Mouse (Mus musculus) thymus, adult 2 months (tissue): ENCODE results near the gene Dffb. TPM values are rescaled to one million over a fixed set of nuclear protein-coding genes. Genes with fewer than 3 reads are reported as not detected.

Source experiments
- DNase-seq: peaks from one replicate; pipeline ENCODE4 v3.0.0; 2021
- H3K27ac ChIP-seq: fragments of 200-500 bp; 2 replicates; pipeline ENCODE4 v1.5.1; 2012; ENCODE audit warnings: low read length, control low read depth; ENCODE audit not compliant: control insufficient read depth, insufficient read depth
- H3K27me3 ChIP-seq: fragments of 200-500 bp; 2 replicates; pipeline ENCODE4 v1.6.1; 2012; ENCODE audit warnings: mild to moderate bottlenecking, low read length, moderate library complexity, mixed read lengths; ENCODE audit not compliant: control insufficient read depth, insufficient read depth
- H3K36me3 ChIP-seq: fragments of 200-500 bp; 2 replicates; pipeline ENCODE4 v1.6.1; 2012; ENCODE audit warnings: mild to moderate bottlenecking, low read length, moderate library complexity; ENCODE audit not compliant: control insufficient read depth, insufficient read depth
- H3K4me1 ChIP-seq: fragments of 200-500 bp; replicated peaks from 2 replicates; pipeline ENCODE4 v1.6.1; 2012; ENCODE audit warnings: low read length; ENCODE audit not compliant: control insufficient read depth, insufficient read depth
- H3K4me3 ChIP-seq: fragments of 200-500 bp; 2 replicates; pipeline ENCODE4 v1.5.1; 2012; ENCODE audit warnings: mild to moderate bottlenecking, low read length, control low read depth, moderate library complexity; ENCODE audit not compliant: control insufficient read depth, insufficient read depth
- CTCF ChIP-seq: fragments of 200-500 bp; IDR thresholded peaks from 2 replicates; pipeline ENCODE4 v1.5.1; 2012; ENCODE audit warnings: mild to moderate bottlenecking, control low read depth, low read length, moderate library complexity, borderline replicate concordance; ENCODE audit not compliant: control insufficient read depth, poor library complexity, insufficient read depth; ENCODE audit errors: extremely low read depth
- POLR2A ChIP-seq: fragments of 200-500 bp; IDR thresholded peaks from 2 replicates; pipeline ENCODE4 v1.6.1; 2012; ENCODE audit warnings: mild to moderate bottlenecking, low read length, control low read depth, moderate library complexity; ENCODE audit not compliant: control insufficient read depth, poor library complexity, insufficient read depth; ENCODE audit errors: extremely low read depth
- WGBS: fragments of 180-500 bp; shearing (Covaris S2); methylation state at CpG from one replicate; pipeline ENCODE4 v1.1.7; 2018; 5-methylcytosine and 5-hydroxymethylcytosine counted together
- polyA plus RNA-seq: library from polyadenylated mRNA; depleted of rRNA; stranded (reverse); fragments of >200 nt; gene quantifications from 2 replicates; pipeline ENCODE4 v1.2.3, GENCODE M21; 2012

The Dffb gene
- polyA plus RNA-seq, 1 experiment: 50.1 TPM

DNA sequence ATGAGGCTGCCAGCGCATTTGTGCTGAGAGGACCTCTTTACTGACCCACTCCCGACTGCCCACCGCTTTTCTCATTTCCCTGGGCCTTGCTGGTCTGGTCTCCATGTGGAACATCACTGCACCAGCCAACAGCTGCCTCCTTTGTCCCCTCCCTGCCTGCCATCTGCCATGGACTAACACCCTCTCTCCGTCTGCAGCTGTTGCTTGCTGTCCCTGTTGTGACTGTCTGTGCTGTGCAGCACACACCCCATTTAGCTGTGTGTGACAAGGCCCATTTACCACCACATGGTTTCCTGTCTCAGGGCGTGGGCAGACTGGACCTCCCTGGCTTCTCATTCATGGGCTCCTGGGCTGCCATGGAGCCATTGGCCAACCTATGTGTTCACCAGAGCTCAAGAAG is 30.6 kb upstream of the Dffb start:
- no peak overlapping the region for H3K27ac ChIP-seq
- no peak overlapping the region for H3K4me3 ChIP-seq
- no peaks in the 10 kb centered on the region for H3K27me3 ChIP-seq
- H3K4me1 ChIP-seq: no peaks in the 10 kb centered on the region
- TF ChIP-seq POLR2A (no peak), CTCF (no peak)
- no peak for DNase-seq
- 97% methylated on average over 5 of the region's 5 CpGs for WGBS
- H3K36me3 ChIP-seq: peaks cover 9% of the 10 kb centered on the region

DNA sequence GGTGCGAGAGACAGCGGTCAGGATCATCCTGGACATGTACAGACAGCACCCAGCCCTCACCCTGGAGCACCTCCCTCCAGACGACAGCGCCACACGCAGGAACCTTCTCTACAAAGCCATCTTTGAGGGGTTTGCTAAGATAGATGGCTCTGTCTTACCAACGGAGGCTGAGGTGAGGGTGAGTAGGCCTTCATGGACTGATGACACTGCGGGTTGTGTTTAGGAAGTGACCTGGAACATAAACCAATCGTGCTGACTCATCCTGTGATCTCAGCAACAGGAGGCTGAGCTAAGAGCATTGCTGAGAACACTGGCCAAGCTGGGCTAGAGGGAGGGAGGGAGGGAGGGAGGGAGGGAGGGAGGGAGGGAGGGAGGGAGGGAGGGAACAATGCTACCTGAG is 18.6 kb upstream of the Dffb start:
- Histone ChIP-seq H3K27me3 (no peaks in the 10 kb centered on the region), H3K36me3 (peaks cover 37% of the 10 kb centered on the region), H3K4me3 (no peak overlapping the region), H3K27ac (no peak overlapping the region), H3K4me1 (no peaks in the 10 kb centered on the region)
- TF ChIP-seq POLR2A: no peak
- no peak for TF ChIP-seq CTCF
- DNase-seq: no peak
- 93% methylated on average over 8 of the region's 8 CpGs for WGBS

- DNase-seq: no peak
- TF ChIP-seq POLR2A: no peak
- no peak for TF ChIP-seq CTCF
- H3K27me3 ChIP-seq: no peaks in the 10 kb centered on the region
- peaks cover 42% of the 10 kb centered on the region for H3K36me3 ChIP-seq
- no peak overlapping the region for H3K27ac ChIP-seq
- WGBS: 89% methylated on average over 10 of the region's 10 CpGs
- H3K4me3 ChIP-seq: no peak overlapping the region
- H3K4me1 ChIP-seq: no peaks in the 10 kb centered on the region
These were observed 17.8 kb upstream of the Dffb start for GRCm38 (mm10) chr4:153992715-153993114.

- Histone ChIP-seq H3K27me3 (no peaks in the 10 kb centered on the region), H3K4me1 (peaks cover 4% of the 10 kb centered on the region), H3K27ac (no peak overlapping the region), H3K36me3 (peaks cover 12% of the 10 kb centered on the region), H3K4me3 (no peak overlapping the region)
- no peak for DNase-seq
- TF ChIP-seq CTCF (no peak), POLR2A (no peak)
- WGBS: 93% methylated on average over 11 of the region's 11 CpGs
These were observed 5.5 kb upstream of the Dffb start for GRCm38 (mm10) chr4:153980470-153980869.

DNA sequence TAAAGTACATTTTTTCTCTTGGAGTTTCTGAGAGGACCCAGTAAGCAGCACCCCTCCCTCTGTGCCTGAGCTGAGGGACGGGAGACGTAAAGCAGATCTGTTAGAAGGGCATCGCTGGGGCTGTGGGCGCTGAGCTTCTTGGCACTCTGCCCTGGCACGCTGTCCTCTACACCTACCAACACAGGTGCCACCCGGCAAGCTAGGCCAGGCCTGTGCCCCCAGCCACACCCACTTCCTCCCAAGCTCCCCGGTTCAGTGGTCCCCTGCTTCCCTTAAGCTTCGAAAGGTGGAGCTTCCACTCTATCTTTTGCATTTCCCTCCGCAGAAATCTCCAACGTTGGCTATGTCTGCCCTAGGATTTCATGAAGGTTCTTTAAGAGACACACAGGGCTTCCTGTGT is 4.3 kb upstream of the Dffb start:
- WGBS: 23% methylated on average over 10 of the region's 10 CpGs
- DNase-seq: no peak
- Histone ChIP-seq H3K4me3 (no peak overlapping the region), H3K36me3 (peaks cover 4% of the 10 kb centered on the region; the same call in 1 of the 2 replicates), H3K27me3 (no peaks in the 10 kb centered on the region), H3K4me1 (peaks cover 6% of the 10 kb centered on the region), H3K27ac (no peak overlapping the region)
- TF ChIP-seq POLR2A: no peak
- no peak for TF ChIP-seq CTCF

- Histone ChIP-seq H3K27ac (no peak overlapping the region), H3K4me1 (peaks cover 9% of the 10 kb centered on the region), H3K36me3 (peaks cover 5% of the 10 kb centered on the region), H3K27me3 (no peaks in the 10 kb centered on the region), H3K4me3 (peak overlapping the region; percentile 10; the same call in 1 of the 2 replicates)
- no peak for DNase-seq
- TF ChIP-seq CTCF: no peak
- no peak for TF ChIP-seq POLR2A
- WGBS: 30% methylated on average over 6 of the region's 6 CpGs
These were observed 842 bp upstream of the Dffb start for GRCm38 (mm10) chr4:153975768-153976167.

DNA sequence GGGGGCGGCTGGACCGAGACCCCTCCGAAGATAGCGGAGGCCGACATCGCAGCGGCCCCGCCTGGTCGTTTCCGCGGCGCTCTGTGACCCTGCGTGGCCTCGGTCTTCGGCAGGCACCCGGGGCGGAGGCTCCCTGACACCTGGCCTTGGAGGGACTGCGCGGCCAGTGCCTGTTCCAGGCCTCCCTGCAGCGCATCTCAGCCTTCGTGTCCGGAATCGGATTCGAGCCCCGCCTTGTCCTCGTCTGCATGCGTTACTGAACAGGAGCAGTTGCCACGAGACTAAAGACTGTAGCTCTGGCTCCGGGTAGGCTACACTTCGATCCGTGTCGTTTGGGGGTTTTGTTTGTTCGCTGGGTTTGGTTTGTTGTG is 351 bp upstream of the Dffb start:
- H3K36me3 ChIP-seq: peaks cover 5% of the 10 kb centered on the region
- peak overlapping the region; percentile 95 for H3K4me3 ChIP-seq
- WGBS: under 1% methylated on average over 33 of the region's 33 CpGs
- no peak overlapping the region for H3K27ac ChIP-seq
- peaks cover 9% of the 10 kb centered on the region for H3K4me1 ChIP-seq
- no peak for TF ChIP-seq POLR2A
- no peak for TF ChIP-seq CTCF
- H3K27me3 ChIP-seq: no peaks in the 10 kb centered on the region
- DNase-seq: no peak
